Mouse (Mus musculus) neural tube, embryonic 10.5 days (tissue): Measurements from ENCODE around the gene Gm5485.

Experiments
- DNase-seq: peaks from one replicate; pipeline ENCODE4 v3.0.0-alpha.2; 2017; ENCODE audit warnings: low spot score; ENCODE audit errors: extremely low spot score

Gene Gm5485

GRCm38 (mm10) chr16:48412246-48412645 is at the start of gene Gm5485:
Gene Gm5485 (minus strand): TSS chr16:48412416.
- DNase-seq = no peak

DNA sequence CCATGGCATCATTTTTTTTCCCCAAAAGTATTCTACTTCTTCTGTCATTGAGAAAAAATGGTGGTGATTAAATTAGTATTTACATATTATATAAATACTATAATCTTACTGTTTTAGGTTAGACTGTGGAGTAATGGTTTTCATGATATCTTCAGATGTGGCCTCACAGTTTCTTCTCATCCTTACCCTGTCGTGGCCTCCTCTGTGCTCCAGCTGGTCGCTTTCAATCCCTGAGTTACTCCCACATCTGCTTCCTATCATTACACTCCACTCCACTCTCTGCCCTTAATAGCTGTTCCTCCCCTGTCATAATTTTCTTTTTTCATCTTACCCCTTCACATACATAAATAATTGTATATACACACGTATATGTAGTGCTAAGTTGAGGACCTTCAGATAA is 41.0 kb upstream of the Gm5485 start:
- no peak for DNase-seq

GRCm38 (mm10) chr16:48446161-48446925 is 34.1 kb upstream of the Gm5485 start:
- no peak for DNase-seq

GRCm38 (mm10) chr16:48444589-48444988 is 32.4 kb upstream of the Gm5485 start:
- DNase-seq = no peak

DNA sequence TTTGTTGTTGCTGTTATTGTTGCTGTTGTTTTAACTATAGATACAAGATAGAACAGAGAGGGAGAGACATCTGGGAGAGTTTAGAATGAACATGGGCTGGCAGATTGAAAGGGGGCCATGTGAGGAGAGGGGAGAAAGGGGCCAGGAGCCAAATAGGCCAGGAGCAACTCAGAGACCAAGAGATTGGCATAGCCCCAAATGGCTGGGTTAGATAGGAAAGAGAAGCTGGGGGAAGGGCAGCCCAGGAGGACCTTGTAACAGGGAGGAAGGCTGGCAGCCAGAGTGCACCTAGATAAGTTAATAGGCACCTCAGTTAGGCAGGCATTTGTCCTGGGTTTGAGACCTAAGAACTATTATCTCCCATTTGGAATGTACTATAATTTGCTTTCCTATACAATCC is 25.3 kb upstream of the Gm5485 start:
- no peak for DNase-seq

DNA sequence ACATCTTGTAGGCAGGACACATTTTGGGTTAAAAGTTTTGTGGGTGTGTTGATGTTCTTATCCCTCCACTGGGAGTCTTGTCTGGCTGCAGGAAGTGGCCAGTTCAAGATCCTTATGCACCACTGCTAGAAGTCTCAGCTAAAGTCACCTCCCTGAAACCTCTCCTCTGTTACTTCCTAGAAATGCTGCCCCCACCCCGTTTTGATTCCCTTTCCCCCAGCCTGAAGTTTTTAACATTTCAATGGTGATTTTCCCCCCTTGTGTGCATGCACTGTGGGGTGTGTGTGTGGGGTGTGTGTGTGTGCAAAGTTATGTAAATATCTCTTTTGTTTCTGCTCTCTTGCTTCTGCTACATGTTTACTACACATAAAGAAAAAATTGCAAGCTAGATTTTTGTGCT is 23.2 kb upstream of the Gm5485 start:
- no peak for DNase-seq

DNA sequence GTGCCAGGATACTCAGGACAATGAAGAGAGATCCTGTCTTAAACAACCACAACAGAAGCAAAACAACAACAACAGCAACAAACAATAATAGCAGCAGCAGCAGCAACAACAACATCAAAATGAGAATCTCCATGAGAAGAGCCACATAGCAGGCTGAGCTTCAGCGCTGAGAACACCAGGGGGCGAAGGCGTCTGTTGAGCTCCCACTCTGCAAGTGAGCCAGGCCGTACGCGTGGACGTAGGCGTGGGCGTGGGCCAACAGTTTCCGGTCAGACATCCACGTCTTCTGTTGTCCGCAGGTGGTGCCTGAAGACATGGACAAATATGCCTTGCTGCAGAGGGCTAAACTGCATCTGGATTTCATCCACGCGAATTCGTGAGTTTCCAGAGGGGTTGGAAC is 18.8 kb upstream of the Gm5485 start, which contains the start of gene Morc1:
Morc1 (plus strand) TSS at position 211 of the 400 bp plus-strand sequence.
- no peak for DNase-seq

GRCm38 (mm10) chr16:48429427-48429826 is 17.2 kb upstream of the Gm5485 start:
- DNase-seq = no peak

DNA sequence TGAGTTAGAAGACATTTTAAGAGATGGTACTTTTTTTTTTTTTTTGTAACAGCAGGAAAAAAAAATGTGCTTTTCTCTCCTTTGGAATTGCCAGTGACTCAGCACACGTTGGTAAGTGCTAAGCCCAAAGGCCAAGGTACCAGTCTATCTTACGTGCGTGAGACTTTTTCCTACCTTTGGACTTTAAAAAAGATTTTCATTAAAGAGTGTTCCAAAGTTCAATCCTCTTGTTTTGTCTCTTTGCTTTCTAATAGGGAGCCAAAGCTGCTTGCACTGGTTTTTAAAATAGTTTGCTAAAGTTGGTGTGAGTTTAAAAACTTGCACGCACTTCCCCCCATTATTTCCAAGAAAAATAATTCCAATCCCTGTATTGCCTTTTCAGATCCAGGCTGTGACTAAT is 11.9 kb upstream of the Gm5485 start:
- no peak for DNase-seq

- DNase-seq = no peak
Measured at GRCm38 (mm10) chr16:48422501-48422900, 10.3 kb upstream of the Gm5485 start.

DNA sequence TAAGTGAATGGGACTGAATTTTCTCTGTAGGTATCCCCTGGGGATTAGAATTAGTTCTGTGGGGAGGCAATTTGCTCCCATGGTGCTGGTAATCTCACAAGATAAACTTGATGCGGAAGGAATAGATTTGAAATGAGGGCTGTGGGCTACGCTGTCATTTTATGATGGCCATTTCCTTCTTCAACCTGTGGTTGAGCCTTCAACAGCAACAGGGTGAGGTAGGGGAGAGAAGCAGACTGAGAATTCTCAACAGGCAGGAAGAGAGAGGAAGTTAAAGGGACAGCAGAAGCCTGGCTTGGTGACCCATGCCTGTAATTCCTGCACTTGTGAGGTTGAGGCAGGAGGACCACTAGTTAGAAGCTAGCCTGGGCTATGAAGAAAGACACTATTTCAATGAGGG is 6.8 kb upstream of the Gm5485 start:
- DNase-seq = no peak

DNA sequence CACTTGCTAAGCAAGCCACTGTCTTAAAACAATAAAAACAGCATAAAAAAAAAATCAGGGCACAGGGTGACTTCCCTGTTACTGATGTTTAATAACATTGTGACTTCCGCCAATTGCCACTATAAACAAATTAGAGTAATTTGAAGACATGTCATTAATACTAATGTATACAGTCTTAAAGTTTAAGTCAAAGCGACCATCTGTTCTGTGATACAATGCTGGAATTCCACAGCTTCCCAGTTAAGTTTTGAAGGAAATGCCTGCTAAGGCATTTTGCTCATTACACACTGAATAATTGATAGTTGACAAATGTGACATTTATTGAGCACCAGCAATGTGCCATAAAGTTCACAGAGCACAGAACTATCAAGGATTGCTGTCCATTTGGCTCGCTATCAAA is 6.3 kb upstream of the Gm5485 start:
- no peak for DNase-seq

- no peak for DNase-seq
Measured at GRCm38 (mm10) chr16:48410125-48410524, 2.1 kb downstream of the Gm5485 start.

- no peak for DNase-seq
Measured at GRCm38 (mm10) chr16:48409580-48409979, 2.6 kb downstream of the Gm5485 start.

GRCm38 (mm10) chr16:48405674-48406403 is 6.4 kb downstream of the Gm5485 start:
- DNase-seq = no peak

GRCm38 (mm10) chr16:48404009-48404408 is 8.2 kb downstream of the Gm5485 start:
- no peak for DNase-seq

DNA sequence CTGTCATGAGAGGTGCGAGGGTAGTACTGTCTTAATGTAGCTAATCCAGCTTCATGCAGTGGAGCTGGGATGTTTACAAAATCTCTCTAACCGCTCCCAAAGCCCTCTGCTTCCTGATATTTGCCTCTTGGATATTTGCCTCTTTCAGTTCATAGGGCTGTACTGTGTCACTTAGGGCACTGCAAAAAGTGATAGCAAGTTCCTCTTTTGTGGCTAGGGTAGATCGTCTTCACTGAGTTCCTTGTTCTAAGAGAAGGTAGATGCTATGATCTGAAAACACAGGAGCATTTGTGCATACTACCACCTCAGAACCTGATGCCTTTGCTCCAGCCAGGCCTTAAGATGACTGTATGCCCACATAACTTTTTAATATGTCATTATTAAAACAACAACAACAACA is 8.8 kb downstream of the Gm5485 start:
- DNase-seq = no peak

DNA sequence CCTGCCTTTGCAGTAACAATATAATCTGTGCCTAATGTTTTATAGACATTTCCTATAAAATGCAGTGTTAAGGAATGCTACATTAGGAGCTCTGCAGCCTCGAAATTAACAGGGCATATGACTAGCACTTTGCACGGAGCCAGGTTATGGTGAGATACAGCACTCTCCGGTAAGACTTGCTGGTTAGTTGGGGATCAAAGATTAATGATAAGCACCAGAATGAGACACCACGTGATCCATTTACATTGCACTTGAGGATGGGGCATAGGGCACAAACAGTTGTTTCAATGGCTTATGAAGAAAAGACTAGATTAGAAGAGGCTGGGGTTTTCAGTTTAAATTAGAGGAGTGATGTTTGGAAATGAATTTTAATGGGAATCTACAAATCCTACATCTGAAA is 9.3 kb downstream of the Gm5485 start:
- DNase-seq = no peak

GRCm38 (mm10) chr16:48395278-48395677 is 16.9 kb downstream of the Gm5485 start:
- no peak for DNase-seq

DNA sequence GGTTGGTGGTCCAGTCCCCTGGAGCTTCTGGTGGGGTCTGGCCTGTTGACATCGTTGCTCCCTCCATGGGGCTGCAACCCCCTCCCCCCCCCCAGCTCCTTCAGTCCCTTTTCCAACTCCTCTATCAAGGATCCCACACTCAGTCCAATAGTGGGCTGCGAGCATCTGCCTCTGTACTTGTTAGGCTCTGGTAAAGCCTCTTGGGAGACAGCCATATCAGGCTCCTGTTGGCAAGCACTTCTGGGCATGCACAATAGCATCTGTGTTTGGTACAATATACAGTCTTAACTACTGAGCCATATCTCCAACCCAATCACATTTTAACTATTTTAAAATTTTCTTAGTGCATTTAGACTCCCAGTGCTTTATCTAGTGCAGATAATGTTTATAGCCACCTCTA is 25.2 kb downstream of the Gm5485 start:
- no peak for DNase-seq

DNA sequence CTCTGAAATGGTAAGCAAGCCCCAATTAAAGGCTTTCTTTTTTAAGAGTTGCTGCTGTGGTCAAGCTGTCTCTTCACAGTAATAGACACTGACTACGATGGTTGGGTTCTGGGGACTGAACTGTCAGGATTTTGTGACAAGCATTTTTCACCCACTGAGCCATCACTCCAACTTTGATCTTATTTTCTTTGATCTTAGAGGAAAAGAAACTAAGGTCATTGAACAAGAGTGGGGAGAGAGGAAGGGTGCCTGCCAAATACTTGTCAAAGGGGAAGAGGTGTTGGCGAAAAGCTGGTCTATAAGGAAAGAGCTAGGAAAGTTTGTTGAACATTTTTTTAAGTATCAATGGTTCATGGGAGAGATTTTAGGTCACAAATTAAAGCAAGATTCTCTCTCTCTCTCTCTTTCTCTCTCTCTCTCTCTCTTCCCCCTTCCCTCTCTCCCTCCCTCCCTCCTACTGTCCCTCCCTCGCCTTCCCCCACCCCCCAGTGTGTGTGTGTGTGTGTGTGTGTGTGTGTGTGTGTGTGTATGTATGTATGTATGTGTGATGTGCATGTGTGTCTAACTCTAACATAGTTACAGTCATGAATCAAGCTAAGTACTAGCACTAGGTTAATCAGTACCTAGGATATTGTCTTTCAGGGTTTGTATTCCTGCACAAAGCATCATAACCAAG is 28.5 kb downstream of the Gm5485 start:
- no peak for DNase-seq
